Mouse (Mus musculus): ENCODE data around the gene Ltb. TPM values are rescaled to one million over a fixed set of nuclear protein-coding genes. Genes with fewer than 3 reads are reported as not detected.

The Ltb gene
- 818 TPM for polyA plus RNA-seq (2017; shearing (Covaris generic))

DNA sequence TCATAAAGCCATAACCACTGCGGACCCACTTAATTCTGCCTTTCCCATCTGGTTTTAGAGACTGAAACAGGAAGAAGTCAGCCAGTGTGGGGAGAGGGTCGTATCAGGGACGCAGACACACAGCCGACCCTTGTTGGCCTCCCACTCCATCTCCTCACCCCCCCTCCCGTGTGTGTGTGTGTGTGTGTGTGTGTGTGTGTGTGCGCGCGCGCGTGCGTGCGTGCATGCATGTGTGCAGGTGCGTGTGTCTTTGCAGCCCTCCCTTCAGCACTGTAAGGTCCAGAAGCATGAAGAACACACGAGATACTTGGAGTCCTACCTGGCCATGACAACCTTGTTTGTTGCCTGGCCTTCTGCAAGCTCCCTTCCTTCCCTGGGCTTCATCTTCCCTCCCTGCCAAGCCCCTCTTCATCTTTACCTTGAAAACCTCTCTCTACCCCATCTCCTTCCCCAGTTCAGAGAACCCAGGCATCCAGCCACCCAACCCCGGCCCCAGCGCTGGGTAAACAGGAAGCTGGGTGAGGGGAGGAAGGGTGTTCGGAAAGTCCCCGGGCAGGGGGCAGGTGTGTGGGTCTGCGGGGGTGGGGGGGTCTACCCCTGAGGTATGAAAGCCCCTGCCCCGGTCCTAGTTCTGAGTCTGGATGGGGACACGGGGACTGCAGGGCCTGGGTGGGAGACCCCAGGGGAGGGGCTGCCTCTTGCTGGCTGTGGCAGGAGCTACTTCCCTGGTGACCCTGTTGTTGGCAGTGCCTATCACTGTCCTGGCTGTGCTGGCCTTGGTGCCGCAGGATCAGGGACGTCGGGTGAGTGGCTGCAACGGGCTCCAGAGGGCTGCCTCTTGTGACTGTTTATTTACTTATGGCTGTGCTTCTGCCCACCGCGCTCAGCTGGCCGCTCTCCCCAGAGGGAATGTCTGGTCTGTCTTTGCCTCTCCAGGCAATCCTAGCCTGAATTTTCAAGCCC lies at the start of gene Ltb:
Ltb (plus strand) TSS at position 559 of the 963 bp plus-strand sequence.

DNA sequence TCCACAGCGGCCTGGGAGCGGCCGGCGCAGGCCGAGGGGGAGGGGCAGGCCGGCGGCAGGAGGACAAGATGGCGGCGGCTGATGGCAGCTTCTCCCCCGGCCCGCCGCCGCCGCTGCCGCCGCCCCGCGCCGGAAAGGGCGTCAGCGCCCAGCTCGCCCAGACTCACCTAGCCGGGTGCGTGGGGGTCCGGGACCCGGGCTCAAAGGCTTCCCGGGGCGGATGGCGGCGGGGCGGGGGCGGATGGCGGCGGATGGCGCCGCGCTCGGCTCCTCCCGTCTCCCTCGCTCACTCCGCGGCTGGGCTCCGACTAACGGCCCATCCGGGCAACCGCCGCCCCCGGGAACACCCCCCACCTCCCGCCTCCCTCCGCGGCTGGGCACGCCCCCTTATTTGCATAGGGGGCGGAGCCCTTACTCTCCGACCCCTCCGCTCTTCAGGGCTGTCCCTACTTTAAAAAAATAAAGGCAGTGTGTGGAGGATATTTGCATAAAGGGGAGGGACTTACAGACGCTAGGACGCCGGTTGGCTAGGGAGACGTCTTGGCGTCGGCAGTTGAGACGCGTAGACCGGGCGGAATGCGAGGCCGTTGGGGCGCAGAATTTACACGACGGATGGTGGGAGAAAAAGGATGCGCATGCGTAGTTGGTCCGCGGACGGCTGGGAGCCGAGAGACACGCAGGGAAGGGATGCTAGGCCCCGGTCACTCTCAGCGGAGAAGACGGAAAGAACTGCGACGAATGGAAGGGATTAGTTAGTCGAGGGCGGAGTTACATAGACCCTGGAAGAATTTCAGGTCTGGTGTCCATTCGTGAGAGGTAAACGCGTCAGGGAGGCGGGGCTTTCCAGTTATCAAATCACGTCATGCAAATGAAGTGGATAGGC lies 29.4 kb upstream of the Ltb start, which contains the start of gene Prrc2a:
Prrc2a (minus strand) TSS at position 330 of the 883 bp plus-strand sequence.

DNA sequence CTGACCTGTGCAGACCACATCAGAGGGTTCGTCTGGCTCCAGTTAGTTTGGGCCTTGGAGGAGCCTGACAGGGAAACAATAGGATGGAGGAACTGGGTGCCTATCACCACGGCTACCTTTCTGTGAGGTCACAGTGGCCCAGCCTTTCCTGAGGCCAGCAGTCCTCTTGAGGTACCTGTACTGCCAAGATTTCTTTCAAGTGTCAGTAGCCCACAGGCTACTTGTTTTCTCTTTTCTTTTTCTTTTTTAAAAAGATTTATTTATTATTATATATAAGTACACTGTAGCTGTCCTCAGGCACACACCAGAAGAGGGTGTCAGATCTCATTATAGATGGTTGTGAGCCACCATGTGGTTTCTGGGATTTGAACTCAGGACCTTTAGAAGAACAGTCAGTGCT lies 18.3 kb upstream of the Ltb start, which contains the start of gene Aif1:
Aif1 (minus strand) TSS at position 101 of the 400 bp plus-strand sequence.

DNA sequence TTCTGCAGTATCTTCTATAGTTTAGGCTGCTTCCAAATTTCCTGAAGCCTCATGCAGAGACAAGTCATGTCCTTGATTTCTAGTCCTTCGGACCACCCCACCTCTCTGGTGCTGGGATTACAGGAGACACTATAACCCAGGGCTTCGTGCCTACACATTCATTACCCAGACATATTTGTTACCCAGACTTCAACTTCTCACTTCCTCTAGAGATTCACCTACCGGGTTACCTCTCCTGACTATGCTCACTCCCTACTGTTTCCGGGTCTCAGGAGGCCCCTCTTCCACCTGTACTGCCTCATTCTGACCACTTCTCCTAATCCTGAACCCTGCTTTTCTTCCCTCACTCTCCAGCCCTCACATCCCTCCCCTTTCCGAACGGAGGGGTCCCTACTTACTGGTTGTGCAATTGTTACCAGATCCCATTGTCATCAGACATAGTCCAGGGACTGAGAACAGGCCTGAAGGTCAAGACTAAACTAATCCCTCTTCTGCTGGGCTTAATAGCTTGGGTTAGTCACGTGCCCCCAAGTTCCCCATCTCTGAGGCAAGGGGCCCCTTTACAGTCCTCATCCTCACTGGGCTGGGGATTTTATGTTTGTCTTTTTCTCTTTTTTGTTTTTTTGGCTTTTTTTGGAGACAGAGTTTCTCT lies 6.2 kb upstream of the Ltb start, which contains the start of gene Lst1:
Lst1 (minus strand) TSS at position 481 of the 652 bp plus-strand sequence.

DNA sequence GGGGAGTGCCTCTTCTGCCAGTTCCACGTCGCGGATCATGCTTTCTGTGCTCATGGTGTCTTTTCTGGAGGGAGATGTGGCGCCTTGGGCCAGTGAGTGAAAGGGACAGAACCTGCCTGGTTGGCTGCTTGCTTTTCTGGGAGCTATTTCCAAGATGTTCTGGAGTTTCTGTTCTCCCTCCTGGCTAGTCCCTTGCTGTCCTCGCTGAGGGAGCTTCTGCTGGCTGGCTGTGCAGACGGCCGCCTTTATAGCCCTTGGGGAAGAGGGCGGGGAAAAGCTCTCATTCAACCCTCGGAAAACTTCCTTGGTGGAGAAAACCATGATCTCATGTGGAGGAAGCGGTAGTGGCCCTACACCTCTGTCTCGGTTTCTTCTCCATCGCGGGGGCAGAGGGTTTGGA lies 7.5 kb downstream of the Ltb start, which contains the start of gene Tnf:
Tnf (minus strand) TSS at position 221 of the 400 bp plus-strand sequence.

DNA sequence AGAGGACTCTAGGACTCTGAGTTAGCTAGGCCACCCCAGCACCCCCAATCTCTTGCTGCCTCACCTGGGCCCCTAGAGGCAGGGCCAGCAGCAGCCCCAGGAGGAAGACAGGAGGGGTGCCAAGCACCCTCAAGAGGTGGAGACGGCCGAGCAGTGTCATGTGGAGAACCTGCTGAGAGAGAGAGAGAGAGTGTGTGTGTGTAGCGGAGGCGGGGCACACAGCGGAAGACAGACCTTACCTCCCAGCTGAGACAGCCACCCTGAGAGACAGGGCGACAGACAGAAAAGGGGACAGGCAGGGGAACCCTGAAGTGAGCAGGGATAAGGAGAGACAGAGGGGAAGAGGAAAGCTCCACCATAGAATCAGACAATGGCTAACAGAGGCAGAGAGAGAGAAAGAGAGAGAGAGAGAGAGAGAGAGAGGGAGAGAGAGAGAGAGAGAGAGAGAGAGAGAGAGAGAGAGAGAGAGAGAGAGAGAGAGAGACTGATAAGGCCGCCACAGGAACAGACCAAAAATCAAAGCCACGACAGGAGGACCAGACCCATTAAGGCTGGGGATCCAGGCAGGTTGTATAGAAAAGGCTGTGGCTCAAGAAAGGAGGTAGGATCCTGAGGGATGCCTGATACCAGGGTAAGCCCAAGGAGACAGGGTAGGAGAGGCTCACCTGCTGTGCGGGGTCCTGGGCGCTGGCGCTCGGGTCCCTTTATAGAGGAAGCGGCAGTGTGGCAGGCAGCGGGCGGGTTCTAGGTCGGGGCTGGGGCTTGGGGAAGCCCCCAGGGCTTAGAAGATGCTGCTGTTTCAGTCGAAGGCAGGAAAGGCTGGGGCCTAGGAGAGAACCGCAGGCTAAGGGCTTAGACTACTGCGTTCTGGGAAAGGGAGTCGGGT lies 10.5 kb downstream of the Ltb start, which contains the start of gene Lta:
Lta (minus strand) TSS at position 858 of the 886 bp plus-strand sequence.

DNA sequence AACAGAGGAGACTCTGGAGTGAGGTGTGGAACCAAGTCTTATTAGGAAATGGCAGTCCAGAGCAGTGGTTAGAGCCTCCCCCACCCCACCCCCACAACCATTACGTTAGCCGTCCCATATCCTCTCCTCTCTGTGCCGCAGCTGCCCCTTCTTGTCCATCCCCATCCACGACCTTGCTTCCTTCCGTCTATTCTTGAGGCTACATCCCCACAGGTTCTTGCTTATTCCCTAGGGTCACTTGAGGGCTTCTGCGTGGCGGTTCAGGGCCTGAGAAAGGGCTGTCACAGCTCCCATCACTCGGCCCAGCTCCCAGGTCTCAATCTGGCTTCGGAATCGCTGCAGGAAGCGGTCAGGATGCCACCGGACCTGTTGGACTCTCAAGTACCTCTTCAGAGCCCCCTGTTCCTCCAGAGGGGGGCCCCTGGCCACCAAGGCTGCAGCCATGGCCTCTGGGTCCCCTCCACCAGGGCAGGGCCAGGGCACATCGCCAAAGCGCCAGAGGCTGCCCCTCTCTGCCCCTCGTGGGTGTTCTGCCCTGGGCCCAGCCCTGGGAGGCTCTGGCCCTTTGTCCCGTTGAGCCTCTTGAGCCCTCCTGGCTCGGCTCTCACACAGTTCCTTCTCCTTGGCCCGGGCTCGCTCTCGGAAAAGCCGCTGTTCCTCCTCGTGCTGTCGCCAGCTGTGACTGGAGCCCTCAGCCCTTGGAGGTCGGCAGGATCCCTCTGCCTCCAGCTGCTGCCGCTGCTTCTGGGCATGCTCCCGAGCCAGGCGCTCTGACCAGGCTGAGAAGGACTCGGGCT lies 26.1 kb downstream of the Ltb start, which contains the start of gene Gm16181:
Gm16181 (plus strand) TSS at position 679 of the 797 bp plus-strand sequence.

DNA sequence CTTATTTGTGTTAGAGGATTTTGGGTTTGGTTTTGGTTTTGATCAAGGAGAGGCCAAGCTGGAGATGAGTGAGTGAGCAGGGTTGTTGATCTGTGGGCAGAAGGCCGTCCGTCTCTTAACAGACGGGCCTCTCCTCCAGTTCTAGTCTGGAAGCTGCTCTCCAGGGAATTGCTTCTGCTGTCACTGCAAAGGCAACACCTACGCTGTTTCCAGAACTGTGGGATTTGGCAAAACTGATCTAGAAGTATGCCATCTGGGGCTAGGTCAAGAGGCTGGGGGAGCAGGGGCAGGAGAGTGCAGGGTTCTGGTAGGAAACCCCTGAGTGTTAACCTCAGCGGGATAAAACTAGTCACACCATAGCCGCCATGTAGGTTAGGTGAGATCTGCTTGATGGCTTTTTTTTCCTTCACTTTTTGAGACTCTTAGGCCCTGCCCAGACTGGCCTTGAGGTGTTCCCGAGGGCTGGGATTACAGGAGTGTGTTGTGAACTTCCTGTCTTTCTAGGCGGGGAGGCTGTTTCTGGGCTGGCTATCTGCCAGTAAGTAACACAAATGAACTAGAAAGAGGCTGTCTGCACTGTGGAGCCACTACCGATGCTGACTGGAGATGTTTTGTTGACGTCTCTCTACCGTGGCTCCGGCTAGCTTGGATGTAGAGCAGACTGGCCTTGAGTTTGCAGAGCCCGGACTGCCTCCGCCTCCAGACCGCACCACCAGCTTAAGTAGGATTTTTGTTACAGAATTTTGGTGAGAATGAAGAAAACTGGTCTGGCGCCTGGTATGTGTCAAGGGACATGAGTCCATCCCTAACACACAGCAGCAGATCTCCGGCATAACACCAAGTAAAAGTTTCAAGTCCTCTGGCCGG lies 39.1 kb downstream of the Ltb start, which contains the start of gene Atp6v1g2:
Atp6v1g2 (plus strand) TSS at position 547 of the 867 bp plus-strand sequence.

DNA sequence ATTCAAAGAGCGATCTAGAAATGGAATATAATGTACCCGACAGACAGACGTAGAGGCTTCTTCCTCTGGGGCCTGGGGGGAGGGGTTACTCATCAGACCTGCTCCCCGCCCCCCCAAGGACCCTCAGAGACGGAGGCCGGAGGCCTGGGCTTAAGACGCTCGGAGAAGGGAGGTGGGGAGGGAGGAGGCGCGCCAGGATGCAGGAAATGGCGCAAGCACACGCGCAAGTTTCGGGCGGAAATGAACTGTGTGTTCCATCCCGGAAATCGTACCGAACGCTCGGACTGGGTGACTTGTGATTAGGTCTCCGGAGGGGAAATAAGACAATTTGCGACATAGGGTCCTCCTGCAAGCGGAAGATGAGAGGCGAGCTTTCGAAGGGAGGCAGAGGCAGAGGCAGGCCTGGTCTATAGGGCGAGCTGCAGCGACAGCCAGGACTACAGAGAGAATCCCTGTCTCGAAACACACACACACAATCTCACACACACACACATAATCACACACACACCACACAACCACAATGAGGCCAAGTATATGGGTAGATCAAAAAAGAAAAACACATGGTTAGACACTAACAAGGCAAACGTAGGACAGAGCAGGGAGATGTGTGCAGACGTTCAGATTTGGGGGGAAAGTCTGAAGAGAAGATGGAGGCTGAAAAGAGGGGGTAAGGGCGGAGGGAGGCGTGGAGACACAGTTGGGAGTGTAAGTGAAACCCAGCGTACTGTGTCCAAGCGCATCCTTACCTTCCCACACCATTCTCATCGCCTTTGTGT lies 41.6 kb downstream of the Ltb start, which contains the start of gene Nfkbil1:
Nfkbil1 (minus strand) TSS at position 179 of the 776 bp plus-strand sequence.

DNA sequence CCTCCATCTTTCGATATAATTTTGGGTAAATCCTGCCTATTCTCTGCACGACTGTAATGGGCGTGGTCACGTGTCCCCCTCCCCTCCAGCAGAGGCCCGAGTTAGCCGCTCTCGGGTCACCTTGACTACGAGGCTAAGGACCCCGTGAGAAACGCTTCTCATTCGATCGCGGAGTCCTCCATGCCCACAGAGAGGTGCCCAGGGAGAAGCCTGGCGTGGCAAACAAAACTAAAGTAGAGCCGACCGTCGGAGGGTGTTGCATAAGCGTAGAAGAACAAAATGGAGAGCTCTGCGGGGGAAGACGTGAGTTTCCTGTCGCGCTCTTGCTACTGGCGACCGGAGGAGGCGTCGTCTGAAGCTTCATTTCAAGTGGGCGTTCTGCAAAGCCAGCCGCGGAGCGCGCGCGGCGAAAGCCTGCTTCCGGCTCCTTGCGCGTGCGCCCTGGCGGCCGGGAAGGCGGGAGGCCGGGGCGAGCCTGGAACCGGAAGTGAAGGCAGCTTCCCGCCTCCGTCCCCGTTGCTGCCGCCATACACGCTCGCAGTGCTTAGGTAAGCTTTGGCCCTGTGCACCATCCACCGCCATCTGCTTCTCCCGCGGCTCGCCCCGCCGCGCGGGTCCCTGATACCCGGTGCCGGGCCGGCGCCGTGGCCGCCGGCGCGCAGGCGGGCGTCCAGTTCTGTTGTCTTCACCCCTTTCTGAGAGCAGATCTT lies 47.2 kb downstream of the Ltb start, which contains the start of gene Ddx39b:
Ddx39b (plus strand) TSS at position 442 of the 710 bp plus-strand sequence.

Other genes with a start within 250 kb of the Ltb start
- gene Hspa1b, start 235.2 kb upstream of the Ltb start, polyA plus RNA-seq (2017; shearing (Covaris generic)) = 1.3 TPM
- not detected for gene Gm20481, start 224.5 kb upstream of the Ltb start, polyA plus RNA-seq (2017; shearing (Covaris generic))
- 0.56 TPM for gene Hspa1a, start 222.3 kb upstream of the Ltb start, polyA plus RNA-seq (2017; shearing (Covaris generic))
- gene Hspa1l, start 221.7 kb upstream of the Ltb start, polyA plus RNA-seq (2017; shearing (Covaris generic)) = not detected
- gene Lsm2, start 212.6 kb upstream of the Ltb start, polyA plus RNA-seq (2017; shearing (Covaris generic)) = 38.4 TPM
- gene Vars, start 193.5 kb upstream of the Ltb start, polyA plus RNA-seq (2017; shearing (Covaris generic)) = 124 TPM
- gene Vwa7, start 177.9 kb upstream of the Ltb start, polyA plus RNA-seq (2017; shearing (Covaris generic)) = 0.17 TPM
- gene Sapcd1, start 166.4 kb upstream of the Ltb start, polyA plus RNA-seq (2017; shearing (Covaris generic)) = 3.2 TPM
- 2.7 TPM for gene Msh5, start 147.7 kb upstream of the Ltb start, polyA plus RNA-seq (2017; shearing (Covaris generic))
- 654 TPM for gene Clic1, start 144.5 kb upstream of the Ltb start, polyA plus RNA-seq (2017; shearing (Covaris generic))
- gene Ddah2, start 135.4 kb upstream of the Ltb start, polyA plus RNA-seq (2017; shearing (Covaris generic)) = 3.6 TPM
- gene Ly6g6c, start 129.1 kb upstream of the Ltb start, polyA plus RNA-seq (2017; shearing (Covaris generic)) = not detected
- not detected for gene Mpig6b, start 128.3 kb upstream of the Ltb start, polyA plus RNA-seq (2017; shearing (Covaris generic))
- gene Ly6g6e, start 117.5 kb upstream of the Ltb start, polyA plus RNA-seq (2017; shearing (Covaris generic)) = not detected
- not detected for gene Ly6g6d, start 116.4 kb upstream of the Ltb start, polyA plus RNA-seq (2017; shearing (Covaris generic))
- gene Ly6g6f, start 108.8 kb upstream of the Ltb start, polyA plus RNA-seq (2017; shearing (Covaris generic)) = not detected
- 84.0 TPM for gene Abhd16a, start 105.2 kb upstream of the Ltb start, polyA plus RNA-seq (2017; shearing (Covaris generic))
- not detected for gene Ly6g5c, start 86.2 kb upstream of the Ltb start, polyA plus RNA-seq (2017; shearing (Covaris generic))
- 2.5 TPM for gene Ly6g5b, start 79.0 kb upstream of the Ltb start, polyA plus RNA-seq (2017; shearing (Covaris generic))
- 70.3 TPM for gene Gpank1, start 73.0 kb upstream of the Ltb start, polyA plus RNA-seq (2017; shearing (Covaris generic))
- gene Csnk2b, start 72.4 kb upstream of the Ltb start, polyA plus RNA-seq (2017; shearing (Covaris generic)) = 338 TPM
- 4.3 TPM for gene D17H6S53E, start 68.1 kb upstream of the Ltb start, polyA plus RNA-seq (2017; shearing (Covaris generic))
- not detected for gene Apom, start 62.4 kb upstream of the Ltb start, polyA plus RNA-seq (2017; shearing (Covaris generic))
- 57.4 TPM for gene Bag6, start 59.3 kb upstream of the Ltb start, polyA plus RNA-seq (2017; shearing (Covaris generic))
- gene Prrc2a, start 29.5 kb upstream of the Ltb start, polyA plus RNA-seq (2017; shearing (Covaris generic)) = 29.3 TPM
- 5.1 TPM for gene Aif1, start 18.4 kb upstream of the Ltb start, polyA plus RNA-seq (2017; shearing (Covaris generic))
- gene Lst1, start 6.0 kb upstream of the Ltb start, polyA plus RNA-seq (2017; shearing (Covaris generic)) = 11.8 TPM
- gene Tnf, start 7.6 kb downstream of the Ltb start, polyA plus RNA-seq (2017; shearing (Covaris generic)) = 55.3 TPM
- gene Lta, start 10.9 kb downstream of the Ltb start, polyA plus RNA-seq (2017; shearing (Covaris generic)) = 130 TPM
- gene Gm16181, start 26.4 kb downstream of the Ltb start, polyA plus RNA-seq (2017; shearing (Covaris generic)) = 1.2 TPM
- gene Atp6v1g2, start 39.2 kb downstream of the Ltb start, polyA plus RNA-seq (2017; shearing (Covaris generic)) = 5.8 TPM
- 10.5 TPM for gene Nfkbil1, start 41.4 kb downstream of the Ltb start, polyA plus RNA-seq (2017; shearing (Covaris generic))
- 286 TPM for gene Ddx39b, start 47.3 kb downstream of the Ltb start, polyA plus RNA-seq (2017; shearing (Covaris generic))
- 5,181 TPM for gene H2-D1, start 68.3 kb downstream of the Ltb start, polyA plus RNA-seq (2017; shearing (Covaris generic))
- 0.15 TPM for gene H2-Q1, start 126.0 kb downstream of the Ltb start, polyA plus RNA-seq (2017; shearing (Covaris generic))
- 20.2 TPM for gene H2-Q2, start 147.8 kb downstream of the Ltb start, polyA plus RNA-seq (2017; shearing (Covaris generic))
- gene H2-Q4, start 185.2 kb downstream of the Ltb start, polyA plus RNA-seq (2017; shearing (Covaris generic)) = 45.7 TPM
- 903 TPM for gene H2-Q6, start 230.4 kb downstream of the Ltb start, polyA plus RNA-seq (2017; shearing (Covaris generic))
- gene H2-Q7, start 244.7 kb downstream of the Ltb start, polyA plus RNA-seq (2017; shearing (Covaris generic)) = 2,503 TPM

Measured in CD4-positive, CD25-positive, alpha-beta regulatory T cell, adult 9 weeks (primary cell).